Mouse (Mus musculus) cerebellum, adult 2 months (tissue): ENCODE results near the gene Strip2.

ENCODE experiments used
- CTCF ChIP-seq: fragments of 200-500 bp; IDR thresholded peaks from 2 replicates; pipeline ENCODE4 v1.5.1; 2011; ENCODE audit warnings: low read depth, mild to moderate bottlenecking, control low read depth, low read length, moderate library complexity, borderline replicate concordance; ENCODE audit not compliant: insufficient read depth
- POLR2A ChIP-seq: fragments of 200-500 bp; IDR thresholded peaks from 2 replicates; pipeline ENCODE4 v1.6.1; 2011; ENCODE audit warnings: low read length, control low read depth, borderline replicate concordance; ENCODE audit not compliant: insufficient read depth

DNA sequence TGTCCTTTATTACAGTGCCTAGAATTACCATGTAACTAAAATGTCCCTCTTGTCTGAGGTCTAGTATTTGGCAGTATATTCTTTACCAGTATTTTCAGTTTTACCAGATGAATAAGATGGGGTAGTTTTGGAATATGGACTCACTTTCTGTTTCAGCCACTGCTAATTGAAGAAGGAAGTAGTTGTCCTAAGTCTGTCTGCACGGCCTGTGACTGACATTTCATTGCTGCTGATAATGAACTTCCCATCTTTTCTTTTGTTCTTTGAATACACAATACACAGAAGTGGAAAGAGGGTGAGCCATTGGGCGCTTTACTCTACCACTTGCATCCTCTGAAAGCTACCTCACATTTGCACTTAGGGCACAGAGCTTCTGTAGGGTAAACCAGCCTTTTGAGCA, 14.6 kb upstream of the Strip2 start:
- no peak for TF ChIP-seq POLR2A
- no peak for TF ChIP-seq CTCF
